Mouse (Mus musculus): ENCODE results near the gene Il12rb1. TPM values are rescaled to one million over a fixed set of nuclear protein-coding genes. Genes with fewer than 3 reads are reported as not detected.
A peak's percentile ranks its signal among the peaks of the same experiment; 100 is the strongest.

Il12rb1 gene
- total and polyA plus RNA-seq, 2 experiments from 2014 or later, result not detected

DNA sequence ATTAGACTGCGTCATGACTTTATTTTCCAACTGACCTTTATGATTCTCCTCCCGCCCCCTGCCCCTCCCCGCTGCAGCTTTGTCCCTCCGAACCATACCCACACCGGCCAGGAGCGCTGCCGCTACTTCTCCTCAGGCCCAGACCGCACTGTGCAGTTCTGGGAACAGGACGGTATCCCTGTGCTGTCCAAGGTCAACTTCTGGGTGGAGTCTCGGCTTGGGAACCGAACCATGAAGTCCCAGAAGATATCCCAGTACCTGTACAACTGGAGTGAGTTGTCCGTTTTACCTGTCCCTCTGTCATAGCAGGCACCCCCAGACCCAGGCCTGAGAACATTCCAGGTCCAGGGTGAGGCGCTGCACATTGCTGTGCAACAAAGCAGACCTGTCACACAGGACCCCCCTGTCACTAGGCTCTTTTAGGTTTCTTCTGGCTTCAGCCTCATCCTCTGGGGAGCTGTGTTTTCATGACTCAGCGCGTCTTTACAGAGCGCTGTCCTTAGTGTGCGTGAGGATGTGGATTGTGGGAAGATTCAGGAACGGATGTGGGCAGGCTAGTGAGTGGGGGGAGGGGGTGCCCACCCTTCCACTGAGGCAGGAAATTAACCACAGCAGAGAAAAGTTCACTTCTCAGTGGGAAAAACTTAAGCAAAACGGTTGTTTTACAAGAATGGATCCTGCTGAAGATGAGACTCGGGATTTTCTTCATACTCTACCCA lies 2.9 kb downstream of the Il12rb1 start:
- DNase-seq (ENCODE audit: low spot score), result no peak
- H3K4me1 ChIP-seq (ENCODE audit: insufficient read depth, low read length), result no peaks in the 10 kb centered on the region
- 72% methylated on average over 20 of the region's 20 CpGs for WGBS
- no peak for ATAC-seq
- H3K36me3 ChIP-seq (ENCODE audit: insufficient read depth, low read length), result no peaks in the 10 kb centered on the region
- H3K27me3 ChIP-seq (ENCODE audit: insufficient read depth, low read length), result no peaks in the 10 kb centered on the region
- H3K9me3 ChIP-seq (ENCODE audit: low read length), result no peaks in the 10 kb centered on the region
- no peak overlapping the region for H3K27ac ChIP-seq
- no peak overlapping the region for H3K4me2 ChIP-seq (ENCODE audit: low read depth, low read length)
- no peak for TF ChIP-seq CTCF (IDR thresholded peaks at IDR 0.05; ENCODE audit: low read depth)
- H3K9ac ChIP-seq (replicated peaks; ENCODE audit: low read length), result no peak overlapping the region
- H3K4me3 ChIP-seq (ENCODE audit: low read length), result no peak overlapping the region

DNA sequence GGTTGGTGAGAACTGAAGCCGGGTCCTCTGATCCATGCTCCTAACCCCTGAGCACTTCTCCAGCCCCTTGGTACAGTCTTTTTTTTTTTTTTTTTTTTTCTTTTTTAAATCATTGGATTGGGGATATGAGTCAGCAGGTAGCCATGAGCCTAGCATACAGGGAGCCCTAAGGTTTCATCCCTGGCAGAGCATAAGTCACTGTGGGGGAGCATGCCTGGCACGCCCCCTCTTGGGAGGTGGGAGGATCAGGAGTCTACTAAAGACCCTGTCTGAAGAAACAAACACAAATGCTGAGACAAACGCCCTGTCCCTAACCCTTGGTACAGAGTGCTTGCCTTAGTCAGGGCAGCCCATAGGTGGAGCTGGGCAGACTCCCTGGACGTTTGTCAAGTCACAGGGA lies 3.8 kb downstream of the Il12rb1 start:
- no peaks in the 10 kb centered on the region for H3K27me3 ChIP-seq (ENCODE audit: insufficient read depth, low read length)
- TF ChIP-seq CTCF (IDR thresholded peaks at IDR 0.05; ENCODE audit: low read depth), result no peak
- DNase-seq (ENCODE audit: low spot score), result no peak

DNA sequence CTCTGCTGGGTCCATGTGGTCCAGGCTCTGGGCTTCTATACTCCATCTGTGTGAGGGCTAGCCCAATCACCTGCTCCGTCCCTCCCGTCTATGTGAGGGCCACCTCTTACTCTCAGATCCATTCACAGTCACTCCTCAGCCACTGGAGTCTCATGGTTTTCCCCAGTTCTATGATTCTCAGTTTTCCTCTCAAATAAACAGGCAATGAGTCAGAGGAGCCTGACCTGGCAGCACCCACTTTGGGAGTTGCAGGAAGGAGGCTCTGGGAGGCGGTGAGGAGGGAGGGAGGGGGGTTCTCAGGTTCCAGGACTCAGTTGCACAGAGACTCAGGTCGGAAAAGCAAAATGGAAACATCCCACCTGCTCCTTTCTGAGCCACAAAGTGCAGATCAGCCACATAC lies 4.6 kb downstream of the Il12rb1 start:
- no peaks in the 10 kb centered on the region for H3K4me1 ChIP-seq (ENCODE audit: insufficient read depth, low read length)

More for the DNA sequence above, 3.8 kb downstream of the Il12rb1 start:
- Histone ChIP-seq H3K4me2 (ENCODE audit: low read depth, low read length) (no peak overlapping the region), H3K4me1 (ENCODE audit: insufficient read depth, low read length) (no peaks in the 10 kb centered on the region), H3K4me3 (ENCODE audit: low read length) (no peak overlapping the region), H3K27ac (no peak overlapping the region), H3K9ac (replicated peaks; ENCODE audit: low read length) (no peak overlapping the region), H3K36me3 (ENCODE audit: insufficient read depth, low read length) (no peaks in the 10 kb centered on the region), H3K9me3 (ENCODE audit: low read length) (no peaks in the 10 kb centered on the region)
- WGBS, result 39% methylated on average over 4 of the region's 4 CpGs
- no peak for ATAC-seq

DNA sequence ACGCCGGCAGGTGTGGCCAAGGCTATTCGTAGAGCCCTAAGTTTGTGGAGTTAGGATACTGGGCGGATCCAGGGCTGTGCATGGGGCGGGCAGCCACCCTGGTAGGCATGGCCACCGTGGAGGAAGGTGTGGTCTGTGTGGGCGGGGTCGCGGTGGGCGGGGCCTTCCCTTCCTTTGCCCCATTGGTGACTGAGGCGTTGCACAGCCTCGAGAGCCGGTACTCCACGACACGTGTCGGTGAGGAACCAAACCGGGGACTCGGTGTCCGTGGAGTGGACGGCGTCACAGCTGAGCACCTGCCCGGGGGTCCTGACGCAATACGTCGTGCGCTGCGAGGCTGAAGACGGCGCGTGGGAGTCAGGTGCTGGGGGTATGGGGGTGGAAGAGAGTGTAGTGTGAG lies 8.4 kb downstream of the Il12rb1 start:
- H3K4me1 ChIP-seq (ENCODE audit: insufficient read depth, low read length), result no peaks in the 10 kb centered on the region
- H3K4me3 ChIP-seq (ENCODE audit: low read length), result peak overlapping the region; percentile 10; the same call in 1 of the 2 replicates
- H3K4me2 ChIP-seq (ENCODE audit: low read depth, low read length), result peak overlapping the region; percentile 36
- DNase-seq (ENCODE audit: low spot score) (no peak), ATAC-seq (peak; percentile 56; the same call in 1 of the 2 replicates)
- no peaks in the 10 kb centered on the region for H3K27me3 ChIP-seq (ENCODE audit: insufficient read depth, low read length)
- H3K9ac ChIP-seq (replicated peaks; ENCODE audit: low read length), result no peak overlapping the region
- TF ChIP-seq CTCF (IDR thresholded peaks at IDR 0.05; ENCODE audit: low read depth), result no peak
- 10% methylated on average over 26 of the region's 30 CpGs for WGBS
- peaks cover 7% of the 10 kb centered on the region; the same call in 1 of the 2 replicates for H3K9me3 ChIP-seq (ENCODE audit: low read length)
- H3K36me3 ChIP-seq (ENCODE audit: insufficient read depth, low read length), result no peaks in the 10 kb centered on the region
- no peak overlapping the region for H3K27ac ChIP-seq

More for the DNA sequence above, 4.6 kb downstream of the Il12rb1 start:
- H3K9me3 ChIP-seq (ENCODE audit: low read length), result no peaks in the 10 kb centered on the region
- H3K9ac ChIP-seq (replicated peaks; ENCODE audit: low read length), result no peak overlapping the region
- no peak for TF ChIP-seq CTCF (IDR thresholded peaks at IDR 0.05; ENCODE audit: low read depth)
- H3K4me2 ChIP-seq (ENCODE audit: low read depth, low read length), result no peak overlapping the region
- no peak for ATAC-seq
- WGBS, result 71% methylated on average over 4 of the region's 4 CpGs
- H3K36me3 ChIP-seq (ENCODE audit: insufficient read depth, low read length), result no peaks in the 10 kb centered on the region
- no peaks in the 10 kb centered on the region for H3K27me3 ChIP-seq (ENCODE audit: insufficient read depth, low read length)
- H3K4me3 ChIP-seq (ENCODE audit: low read length), result no peak overlapping the region
- no peak overlapping the region for H3K27ac ChIP-seq
- DNase-seq (ENCODE audit: low spot score), result no peak

DNA sequence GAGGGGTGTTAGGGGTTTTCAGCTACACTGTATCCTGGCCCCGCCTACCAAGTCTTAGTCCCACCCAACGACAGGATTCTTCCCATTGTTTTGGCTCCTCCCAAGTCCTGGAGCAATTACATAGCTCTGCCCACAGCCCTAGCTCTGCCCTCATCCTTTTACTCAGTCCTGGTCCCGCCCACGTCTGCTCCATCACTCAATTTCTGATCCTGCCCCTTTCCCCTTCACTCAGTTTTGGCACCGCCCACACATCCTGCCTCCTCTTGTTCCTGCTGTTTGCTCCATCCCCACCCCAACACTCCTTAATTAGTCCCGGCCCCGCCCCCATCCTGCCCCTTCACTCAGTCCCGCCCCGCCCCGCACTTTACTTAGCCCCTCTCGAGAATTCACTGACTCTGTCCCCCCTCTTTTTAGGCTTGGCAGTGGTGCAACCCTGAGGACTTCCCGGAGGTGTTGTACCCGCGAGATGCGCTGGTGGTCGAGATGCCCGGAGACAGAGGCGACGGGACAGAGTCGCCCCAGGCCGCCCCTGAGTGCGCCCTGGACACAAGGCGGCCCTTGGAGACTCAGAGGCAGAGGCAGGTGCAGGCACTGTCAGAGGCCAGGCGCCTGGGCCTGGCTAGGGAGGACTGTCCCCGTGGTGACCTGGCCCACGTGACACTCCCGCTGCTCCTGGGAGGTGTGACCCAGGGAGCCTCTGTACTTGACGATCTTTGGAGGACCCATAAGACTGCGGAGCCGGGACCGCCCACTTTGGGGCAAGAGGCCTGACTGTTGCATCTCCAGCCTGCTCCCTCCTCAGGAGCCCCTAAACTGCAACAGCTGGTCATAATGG lies 12.1 kb downstream of the Il12rb1 start:
- no peak for DNase-seq (ENCODE audit: low spot score)
- TF ChIP-seq CTCF (IDR thresholded peaks at IDR 0.05; ENCODE audit: low read depth), result no peak
- Histone ChIP-seq H3K9ac (replicated peaks; ENCODE audit: low read length) (no peak overlapping the region), H3K9me3 (ENCODE audit: low read length) (peaks cover 7% of the 10 kb centered on the region; the same call in 1 of the 2 replicates), H3K4me3 (ENCODE audit: low read length) (no peak overlapping the region), H3K36me3 (ENCODE audit: insufficient read depth, low read length) (no peaks in the 10 kb centered on the region), H3K4me2 (ENCODE audit: low read depth, low read length) (no peak overlapping the region), H3K4me1 (ENCODE audit: insufficient read depth, low read length) (no peaks in the 10 kb centered on the region), H3K27me3 (ENCODE audit: insufficient read depth, low read length) (no peaks in the 10 kb centered on the region), H3K27ac (no peak overlapping the region)
- ATAC-seq, result peak; percentile 36; the same call in 1 of the 2 replicates
- 3% methylated on average over 31 of the region's 31 CpGs for WGBS

DNA sequence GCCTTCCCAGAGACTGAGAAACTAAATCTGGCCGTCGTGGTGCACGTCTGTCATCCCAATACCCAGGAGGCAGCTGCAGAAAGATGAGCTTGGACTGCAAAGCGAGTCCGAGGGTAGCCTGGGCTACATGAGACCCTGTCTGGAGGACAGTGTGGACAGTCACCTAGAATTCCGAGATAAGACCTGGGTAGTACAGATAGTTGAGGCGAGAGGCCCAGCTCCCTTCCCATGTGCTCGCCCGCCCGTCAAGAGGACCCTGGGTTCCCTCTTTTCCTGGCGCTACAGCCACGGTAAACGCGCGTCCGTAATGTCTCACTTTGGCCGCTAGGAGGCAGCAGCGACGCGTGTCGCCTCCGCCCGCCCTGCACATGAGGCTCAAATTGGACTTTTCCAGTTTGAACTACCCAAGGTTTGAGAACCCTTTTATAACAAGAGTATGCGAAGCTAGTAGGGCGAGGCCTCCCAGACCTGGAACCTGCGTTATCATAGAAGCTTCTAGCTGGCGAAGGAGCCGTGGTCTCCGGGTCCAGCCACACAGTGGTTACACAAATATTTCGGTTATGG lies 13.2 kb downstream of the Il12rb1 start:
- no peak overlapping the region for H3K4me3 ChIP-seq (ENCODE audit: low read length)
- TF ChIP-seq CTCF (IDR thresholded peaks at IDR 0.05; ENCODE audit: low read depth), result peak; percentile 94
- DNase-seq (ENCODE audit: low spot score) (peak; percentile 80), ATAC-seq (no peak; the same call in 1 of the 2 replicates)
- H3K4me2 ChIP-seq (ENCODE audit: low read depth, low read length), result no peak overlapping the region
- H3K9me3 ChIP-seq (ENCODE audit: low read length), result peaks cover 7% of the 10 kb centered on the region; the same call in 1 of the 2 replicates
- WGBS, result 18% methylated on average over 30 of the region's 30 CpGs
- H3K9ac ChIP-seq (replicated peaks; ENCODE audit: low read length), result no peak overlapping the region
- no peaks in the 10 kb centered on the region for H3K36me3 ChIP-seq (ENCODE audit: insufficient read depth, low read length)
- no peaks in the 10 kb centered on the region for H3K4me1 ChIP-seq (ENCODE audit: insufficient read depth, low read length)
- no peaks in the 10 kb centered on the region for H3K27me3 ChIP-seq (ENCODE audit: insufficient read depth, low read length)
- no peak overlapping the region for H3K27ac ChIP-seq
